Mouse (Mus musculus): Measurements from ENCODE around the gene Trim16.

Gene Trim16

DNA sequence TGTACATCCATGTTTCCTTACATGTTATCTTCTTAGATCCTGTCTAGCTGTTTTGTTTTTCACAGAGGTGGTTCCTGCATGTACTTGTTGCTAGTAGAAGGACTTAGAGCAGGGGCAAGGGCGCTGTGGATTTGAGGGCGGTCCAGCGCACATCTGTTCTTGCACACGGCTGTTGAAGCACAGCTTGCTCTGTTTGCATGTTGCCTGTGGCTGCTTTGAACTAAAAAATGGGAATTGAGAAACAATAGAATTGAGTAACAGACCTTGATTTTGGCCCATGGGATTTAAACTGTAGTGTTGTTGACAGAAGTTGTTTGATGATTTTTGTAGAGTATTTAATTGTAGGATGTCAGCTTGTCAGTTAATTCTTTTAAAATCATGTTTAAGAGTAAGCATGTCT, 70.8 kb downstream of the Trim16 start:
- no peak for DNase-seq (ENCODE audit: low read depth, low spot score)

DNA sequence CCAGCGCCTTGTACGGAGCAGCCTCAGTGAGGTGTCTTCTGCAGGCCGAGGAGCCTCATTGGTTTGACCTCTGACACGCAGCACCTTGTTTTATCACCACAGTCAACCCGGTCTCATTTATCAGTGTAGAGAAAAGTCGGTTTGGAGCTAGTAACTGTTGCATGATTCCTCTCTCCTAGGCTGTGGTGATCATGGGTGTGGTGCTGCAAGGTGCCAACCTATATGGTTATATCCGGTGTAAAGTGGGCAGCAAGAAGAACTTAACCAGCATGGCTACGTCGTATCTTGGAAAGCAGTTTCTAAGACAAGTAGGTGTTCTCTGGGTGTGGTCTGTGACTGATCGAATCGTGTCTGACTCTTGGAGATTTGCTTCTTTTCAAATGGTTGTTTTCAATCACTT, 71.7 kb downstream of the Trim16 start:
- DNase-seq (ENCODE audit: low read depth, low spot score), result no peak
